Mouse (Mus musculus) hindbrain, embryonic 13.5 days (tissue): ENCODE results near the gene Gm17622. TPM values are rescaled to one million over a fixed set of nuclear protein-coding genes. Genes with fewer than 3 reads are reported as not detected.

Source experiments
- polyA plus RNA-seq: library from polyadenylated mRNA; unstranded; fragments of >200 nt; fragmentation: Nextera tagmentation; extraction: Ambion mirVana; gene quantifications from 2 replicates; pipeline ENCODE4 v1.2.1, GENCODE M21; 2015

The Gm17622 gene
- polyA plus RNA-seq, 1 experiment from 2014 or later = not detected

Other genes starting within 250 kb of the Gm17622 start
- 22.8 and 24.2 TPM in 2 replicates for gene Poc5, start 102.4 kb upstream of the Gm17622 start, polyA plus RNA-seq
- 0.09 and 0.30 TPM in 2 replicates for gene Ankdd1b, start 19.5 kb upstream of the Gm17622 start, polyA plus RNA-seq
- 5.4 and 5.7 TPM in 2 replicates for gene Polk, start 51.8 kb downstream of the Gm17622 start, polyA plus RNA-seq
- gene Col4a3bp, start 51.9 kb downstream of the Gm17622 start, polyA plus RNA-seq = 8.0 and 8.8 TPM in 2 replicates
- 158 and 160 TPM in 2 replicates for gene Hmgcr, start 180.2 kb downstream of the Gm17622 start, polyA plus RNA-seq